In genomic region chr8:90882088-90882691, GRCm38 (mm10) we compare ENCODE assay signal across 13 mouse cellular contexts.
"Had no signal": no experiment of that assay in that cellular context is flagged by ENCODE, and none has a peak within 500 bp of the region (broad histone marks: within the 10 kb centered on the region; RNA-seq: fewer than 3 reads in every experiment).

No protein-coding gene starts in this region.

- H3K36me3 ChIP-seq: limb, embryonic 10.5 days; liver, embryonic 15.5 days had no signal

- H3K9me3 ChIP-seq: limb, embryonic 10.5 days; liver, embryonic 15.5 days had no signal

- ATAC-seq: intestine, postnatal 0 days; lung, postnatal 0 days had no signal

- DNase-seq: kidney, adult 8-10 months; kidney, postnatal 36 days; lung, adult 2 months; lung, postnatal 36 days; thymus, adult 18-20 months; thymus, postnatal 14 days had no signal

- H3K4me3 ChIP-seq: limb, embryonic 10.5 days; liver, embryonic 15.5 days had no signal

- H3K4me2 ChIP-seq: liver, embryonic 11.5 days; liver, embryonic 15.5 days had no signal

- H3K9ac ChIP-seq: liver, embryonic 15.5 days had no signal

- H3K27ac ChIP-seq: kidney, postnatal 0 days; limb, embryonic 10.5 days; liver, embryonic 15.5 days; stomach, postnatal 0 days had no signal
